9 mouse cellular contexts compared by ENCODE assay signal in genomic region chr10:9575605-9576004, GRCm38 (mm10).
DNase-seq lines count a peak whose midpoint lies in the region; ATAC-seq and TF ChIP-seq lines count a peak whose summit lies in the region.
"Had no signal": no experiment of that assay in that cellular context is flagged by ENCODE, and none has a peak within 500 bp of the region (broad histone marks: within the 10 kb centered on the region; RNA-seq: fewer than 3 reads in every experiment).

No protein-coding gene starts in this region.

- no peaks in the 10 kb centered on the region for H3K27me3 ChIP-seq in lung, embryonic 14.5 days (ENCODE audit: insufficient read depth, low read length)
- H3K27me3 ChIP-seq: heart, embryonic 15.5 days had no signal

- no peak overlapping the region for H3K27ac ChIP-seq in lung, embryonic 14.5 days (ENCODE audit: low read depth)
- H3K27ac ChIP-seq: heart, embryonic 15.5 days had no signal

- H3K4me3 ChIP-seq in lung, embryonic 14.5 days (ENCODE audit: low read depth, low read length) = no peak overlapping the region
- H3K4me3 ChIP-seq: heart, embryonic 15.5 days had no signal

- no peak overlapping the region for H3K4me2 ChIP-seq in lung, embryonic 14.5 days
- H3K4me2 ChIP-seq: heart, embryonic 15.5 days had no signal

- DNase-seq in R1 (ENCODE audit: low read depth, low spot score) = peak; percentile 75
- peak; percentile 10 for DNase-seq in cerebellum, adult 9-11 months
- DNase-seq in gastrocnemius, postnatal 14 days = peak; percentile 43
- DNase-seq in kidney, adult 9 months = peak; percentile 60
- peak; percentile 67 for DNase-seq in lung, embryonic 14.5 days
- peak; percentile 47 for DNase-seq in right cerebral cortex, postnatal 4 days

- no peaks in the 10 kb centered on the region for H3K9me3 ChIP-seq in lung, embryonic 14.5 days (ENCODE audit: low read depth, low read length)
- H3K9me3 ChIP-seq: heart, embryonic 15.5 days had no signal

- no peak overlapping the region for H3K9ac ChIP-seq in lung, embryonic 14.5 days
- H3K9ac ChIP-seq: heart, embryonic 15.5 days had no signal

- intact Hi-C loops in gastrocnemius, postnatal 14 days (cut with DNase I; ENCODE audit: low total_unique reads) = loop anchor here (2.0 to 10.0 kb wide), 2 partner anchors 101 to 179 kb away; no protein-coding TSS in a partner anchor

- peak; percentile 65 for ATAC-seq in CD4-positive, CD25-positive, alpha-beta regulatory T cell, adult 4 months
- peak; percentile 53; the same call in 1 of the 2 replicates for ATAC-seq in lung, embryonic 14.5 days (ENCODE audit: insufficient read depth)
- ATAC-seq in erythroblast, adult 5-6 weeks (replicated peaks; ENCODE audit: low FRiP score, poor library complexity, severe bottlenecking) = no peak

- 38% methylated on average over 4 of the region's 4 CpGs for WGBS in lung, embryonic 14.5 days

- H3K4me1 ChIP-seq in lung, embryonic 14.5 days (ENCODE audit: insufficient read depth) = no peaks in the 10 kb centered on the region; the same call in 1 of the 2 replicates

- no peaks in the 10 kb centered on the region for H3K36me3 ChIP-seq in lung, embryonic 14.5 days (ENCODE audit: insufficient read depth)
- H3K36me3 ChIP-seq: heart, embryonic 15.5 days had no signal

- TF ChIP-seq CTCF in lung, embryonic 14.5 days (IDR thresholded peaks at IDR 0.05; ENCODE audit: low read depth) = peak; percentile 74

Comparison
In these comparisons a context has a peak if more than half of its experiments do, and no peak if none do; other contexts are left out.
1. DNase-seq: peak in every context shown above with its lines; median percentile 75 in R1; 67 in lung, embryonic 14.5 days; 60 in kidney, adult 9 months; 47 in right cerebral cortex, postnatal 4 days; 43 in gastrocnemius, postnatal 14 days; 10 in cerebellum, adult 9-11 months.